Mouse (Mus musculus) embryo, embryonic 10 days (tissue): Measurements from ENCODE around the gene Rfng.
"Not testable (repeated sequence)": the region's sequence is repeated elsewhere in the genome, so short reads cannot be mapped to it uniquely, and the experiment has no call there.

Experiments used
- DNase-seq: peaks from one replicate; pipeline ENCODE4 v3.0.0-alpha.2; 2015; ENCODE audit warnings: low spot score

Gene Rfng

GRCm38 (mm10) chr11:120812068-120812467, 28.1 kb upstream of the Rfng start:
- DNase-seq = no peak

- DNase-seq = no peak
These were observed 24.0 kb upstream of the Rfng start for GRCm38 (mm10) chr11:120808010-120808409.

- DNase-seq = no peak
These were observed 21.6 kb upstream of the Rfng start for GRCm38 (mm10) chr11:120805375-120806298.

GRCm38 (mm10) chr11:120804769-120805168, 20.8 kb upstream of the Rfng start:
- DNase-seq = no peak

- DNase-seq = no peak
These were observed 20.3 kb upstream of the Rfng start for GRCm38 (mm10) chr11:120804274-120804673.

GRCm38 (mm10) chr11:120800061-120800904, 16.3 kb upstream of the Rfng start:
- peak; percentile 94 for DNase-seq

- no peak for DNase-seq
These were observed 15.4 kb upstream of the Rfng start for GRCm38 (mm10) chr11:120799316-120799890.

- no peak for DNase-seq
These were observed 14.2 kb upstream of the Rfng start for GRCm38 (mm10) chr11:120798244-120798643.

- no peak for DNase-seq
These were observed 12.6 kb upstream of the Rfng start for GRCm38 (mm10) chr11:120796614-120796946.

- peak; percentile 96 for DNase-seq
These were observed 12.0 kb upstream of the Rfng start, which contains the start of gene Dus1l for GRCm38 (mm10) chr11:120795756-120796613. Gene Dus1l, minus strand, starts transcription at chr11:120796403.

- no peak for DNase-seq
These were observed 8.6 kb upstream of the Rfng start for GRCm38 (mm10) chr11:120792652-120793051.

GRCm38 (mm10) chr11:120789810-120790209, 5.8 kb upstream of the Rfng start:
- no peak for DNase-seq

GRCm38 (mm10) chr11:120789355-120789754, 5.3 kb upstream of the Rfng start:
- no peak for DNase-seq

GRCm38 (mm10) chr11:120788460-120788859, 4.5 kb upstream of the Rfng start:
- DNase-seq = not testable (repeated sequence)

GRCm38 (mm10) chr11:120785145-120785544, 1.1 kb upstream of the Rfng start:
- DNase-seq = no peak

- DNase-seq = no peak
These were observed 462 bp downstream of the Rfng start for GRCm38 (mm10) chr11:120783426-120784063.

- not testable (repeated sequence) for DNase-seq
These were observed 2.6 kb downstream of the Rfng start for GRCm38 (mm10) chr11:120781361-120781760.

- no peak for DNase-seq
These were observed 4.1 kb downstream of the Rfng start for GRCm38 (mm10) chr11:120779876-120780275.

- DNase-seq = no peak
These were observed 6.9 kb downstream of the Rfng start for GRCm38 (mm10) chr11:120777123-120777522.

- peak; percentile 96 for DNase-seq
These were observed 8.1 kb downstream of the Rfng start for GRCm38 (mm10) chr11:120775774-120776469.
